Mouse (Mus musculus) adrenal gland, adult (tissue): ENCODE results near the gene Ano1.

Experiments
- DNase-seq, 2 experiments: peaks; one replicate each; pipeline ENCODE4 v3.0.0; 2022 to 2023; ENCODE audit warnings: low spot score in 1 of 2; ENCODE audit not compliant: inconsistent age in 2 of 2

The Ano1 gene

GRCm38 (mm10) chr7:144751833-144752232 lies at the start of gene Ano1:
Gene Ano1, minus strand, starts transcription at chr7:144751974.
- no peak for DNase-seq

GRCm38 (mm10) chr7:144798471-144798870 lies 46.7 kb upstream of the Ano1 start:
- peak in 1 of 2 experiments; percentile 70 for DNase-seq

- no peak for DNase-seq
These were observed 45.4 kb upstream of the Ano1 start for GRCm38 (mm10) chr7:144796986-144797735.

GRCm38 (mm10) chr7:144795976-144796474 lies 44.3 kb upstream of the Ano1 start:
- DNase-seq, result no peak

- DNase-seq, result no peak
These were observed 41.5 kb upstream of the Ano1 start for GRCm38 (mm10) chr7:144793296-144793695.

- DNase-seq, result no peak
These were observed 39.7 kb upstream of the Ano1 start for GRCm38 (mm10) chr7:144791426-144791825.

- no peak for DNase-seq
These were observed 38.1 kb upstream of the Ano1 start for GRCm38 (mm10) chr7:144789601-144790556.

- DNase-seq, result peak; percentile 65 to 66
These were observed 36.9 kb upstream of the Ano1 start for GRCm38 (mm10) chr7:144788631-144789030.

GRCm38 (mm10) chr7:144787501-144787900 lies 35.7 kb upstream of the Ano1 start:
- no peak for DNase-seq

- peak in 1 of 2 experiments; percentile 45 for DNase-seq
These were observed 34.8 kb upstream of the Ano1 start for GRCm38 (mm10) chr7:144786571-144786970.

- no peak for DNase-seq
These were observed 32.4 kb upstream of the Ano1 start for GRCm38 (mm10) chr7:144784176-144784575.

GRCm38 (mm10) chr7:144782402-144782801 lies 30.6 kb upstream of the Ano1 start:
- DNase-seq, result no peak

GRCm38 (mm10) chr7:144781337-144781736 lies 29.6 kb upstream of the Ano1 start:
- DNase-seq, result peak in 1 of 2 experiments; percentile 62

- DNase-seq, result no peak
These were observed 28.4 kb upstream of the Ano1 start for GRCm38 (mm10) chr7:144780190-144780589.

- no peak for DNase-seq
These were observed 27.9 kb upstream of the Ano1 start for GRCm38 (mm10) chr7:144779691-144780090.

- no peak for DNase-seq
These were observed 26.0 kb upstream of the Ano1 start for GRCm38 (mm10) chr7:144777805-144778204.

GRCm38 (mm10) chr7:144775804-144776447 lies 24.2 kb upstream of the Ano1 start:
- DNase-seq, result peak; percentile 81 to 95

GRCm38 (mm10) chr7:144775214-144775613 lies 23.4 kb upstream of the Ano1 start:
- DNase-seq, result no peak

GRCm38 (mm10) chr7:144774283-144774682 lies 22.5 kb upstream of the Ano1 start:
- DNase-seq, result no peak

- peak in 1 of 2 experiments; percentile 41 for DNase-seq
These were observed 18.3 kb upstream of the Ano1 start for GRCm38 (mm10) chr7:144770116-144770515.

GRCm38 (mm10) chr7:144769434-144770080 lies 17.8 kb upstream of the Ano1 start:
- no peak for DNase-seq
